Mouse (Mus musculus): ENCODE results near the gene Bend6. TPM values are rescaled to one million over a fixed set of nuclear protein-coding genes. Genes with fewer than 3 reads are reported as not detected.

Bend6 gene
- total RNA-seq, 2 experiments from 2014 or later: 77.2 to 91.6 TPM

- peak; percentile 86 to 93 for DNase-seq (ENCODE audit: low spot score in 2 of 2)
Measured at GRCm38 (mm10) chr1:33813868-33814794, 93.5 kb downstream of the Bend6 start, which contains the start of gene Zfp451. Zfp451 (minus strand) TSS chr1:33814595.

- DNase-seq (ENCODE audit: low spot score in 2 of 2): peak in 1 of 2 experiments; percentile 13
Measured at GRCm38 (mm10) chr1:33813495-33813867, 94.1 kb downstream of the Bend6 start.

- peak in 1 of 2 experiments; percentile 17 for DNase-seq (ENCODE audit: low spot score in 2 of 2)
Measured at GRCm38 (mm10) chr1:33803323-33803722, 104.3 kb downstream of the Bend6 start.

Other genes starting within 250 kb of the Bend6 start
- 1 to 10 TPM; 5.6 to 6.4 TPM for gene Prim2, start 238.0 kb downstream of the Bend6 start, total RNA-seq (2021)
- gene Rab23, start 187.9 kb downstream of the Bend6 start, total RNA-seq (2021): 10 to 100 TPM; 24.7 to 26.6 TPM
- gene Bag2, start 150.0 kb downstream of the Bend6 start, total RNA-seq (2021): 10 to 100 TPM; 10.1 to 15.1 TPM
- gene Zfp451, start 93.2 kb downstream of the Bend6 start, total RNA-seq (2021): 10 to 100 TPM; 52.5 to 54.7 TPM
- gene Dst, start 409 bp upstream of the Bend6 start, total RNA-seq (2021): 100 to 1,000 TPM; 209 to 234 TPM

All from layer of hippocampus, postnatal 14 days (tissue).